Comparison of ENCODE assay signal across 32 mouse cellular contexts in the genomic region with DNA sequence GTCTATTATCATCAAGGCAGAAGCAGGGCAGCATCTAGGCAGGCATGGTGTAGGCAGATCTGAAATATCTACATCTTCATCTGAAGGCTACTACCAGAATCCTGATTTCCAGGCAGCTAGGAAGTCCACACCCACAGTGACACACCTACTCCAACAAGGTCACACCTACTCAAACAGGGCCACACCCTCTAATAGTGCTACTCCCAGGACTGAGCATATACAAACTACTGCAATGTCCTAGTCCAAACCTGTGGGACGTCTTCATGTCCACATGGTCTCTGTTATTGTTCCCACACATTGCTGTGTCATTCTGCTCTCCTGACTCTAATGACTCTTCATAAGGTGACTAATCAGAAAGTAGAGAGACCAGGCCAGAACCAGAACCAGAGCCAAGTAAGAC. TPM values are rescaled to one million over a fixed set of nuclear protein-coding genes. Genes with fewer than 3 reads are reported as not detected.
DNase-seq lines count a peak whose midpoint lies in the region; ATAC-seq and TF ChIP-seq lines count a peak whose summit lies in the region.
"Had no signal": no experiment of that assay in that cellular context is flagged by ENCODE, and none has a peak within 500 bp of the region (broad histone marks: within the 10 kb centered on the region; RNA-seq: fewer than 3 reads in every experiment).

No protein-coding gene starts in this region.

- no peak overlapping the region for H3K4me3 ChIP-seq in heart, adult 2 months
- no peak overlapping the region for H3K4me3 ChIP-seq in heart, embryonic 11.5 days (ENCODE audit: low read depth, low read length)
- H3K4me3 ChIP-seq in lung, postnatal 0 days (ENCODE audit: low read depth, low read length): no peak overlapping the region
- no peak overlapping the region for H3K4me3 ChIP-seq in intestine, postnatal 0 days (ENCODE audit: low read depth, low read length)
- H3K4me3 ChIP-seq: forebrain, embryonic 10.5 days; left cerebral cortex, adult 2 months; liver, embryonic 12.5 days; megakaryocyte, embryonic 14.5 days; midbrain, embryonic 13.5 days had no signal

- H3K4me2 ChIP-seq in heart, embryonic 11.5 days: no peak overlapping the region
- H3K4me2 ChIP-seq in lung, postnatal 0 days (replicated peaks; ENCODE audit: low read depth, low read length): no peak overlapping the region
- no peak overlapping the region for H3K4me2 ChIP-seq in intestine, postnatal 0 days (replicated peaks; ENCODE audit: low read depth)
- H3K4me2 ChIP-seq: liver, embryonic 12.5 days; midbrain, embryonic 13.5 days had no signal

- no peak for ATAC-seq in heart, embryonic 11.5 days (replicated peaks; ENCODE audit: insufficient number of reproducible peaks, low FRiP score, low TSS enrichment)
- peak; percentile 70 for ATAC-seq in lung, postnatal 0 days
- ATAC-seq in intestine, postnatal 0 days: peak; percentile 74
- ATAC-seq: forebrain, postnatal 0 days; hindbrain, postnatal 0 days; liver, embryonic 12.5 days; midbrain, embryonic 13.5 days had no signal

- TF ChIP-seq CTCF in heart, adult 2 months (IDR thresholded peaks at IDR 0.05): no peak
- no peak for TF ChIP-seq CTCF in lung, postnatal 0 days (IDR thresholded peaks at IDR 0.05)
- no peak for TF ChIP-seq CTCF in intestine, postnatal 0 days (IDR thresholded peaks at IDR 0.05; ENCODE audit: low read depth)

- TF ChIP-seq POLR2A in heart, adult 2 months (IDR thresholded peaks at IDR 0.05; ENCODE audit: insufficient read depth, low read depth, low read length): no peak

- peaks cover 3% of the 10 kb centered on the region for H3K4me1 ChIP-seq in heart, adult 2 months (ENCODE audit: control insufficient read depth, insufficient read depth, low read length)
- H3K4me1 ChIP-seq in heart, embryonic 11.5 days (ENCODE audit: control insufficient read depth, insufficient read depth, low read length): no peaks in the 10 kb centered on the region
- no peaks in the 10 kb centered on the region for H3K4me1 ChIP-seq in lung, postnatal 0 days (ENCODE audit: insufficient read depth, low read depth, low read length)
- no peaks in the 10 kb centered on the region for H3K4me1 ChIP-seq in intestine, postnatal 0 days (replicated peaks; ENCODE audit: control insufficient read depth, insufficient read depth, low read length)
- H3K4me1 ChIP-seq: liver, embryonic 12.5 days; megakaryocyte, embryonic 14.5 days; midbrain, embryonic 13.5 days had no signal

- H3K36me3 ChIP-seq in heart, adult 2 months (ENCODE audit: control insufficient read depth, insufficient read depth, low read length): peaks cover 2% of the 10 kb centered on the region; the same call in 1 of the 2 replicates
- no peaks in the 10 kb centered on the region for H3K36me3 ChIP-seq in heart, embryonic 11.5 days (ENCODE audit: control insufficient read depth, insufficient read depth, low read length)
- no peaks in the 10 kb centered on the region for H3K36me3 ChIP-seq in lung, postnatal 0 days (ENCODE audit: insufficient read depth, low read length)
- no peaks in the 10 kb centered on the region for H3K36me3 ChIP-seq in intestine, postnatal 0 days (ENCODE audit: control insufficient read depth, insufficient read depth)
- H3K36me3 ChIP-seq: forebrain, embryonic 10.5 days; liver, embryonic 12.5 days; midbrain, embryonic 13.5 days had no signal

- H3K9me3 ChIP-seq in heart, embryonic 11.5 days (replicated peaks; ENCODE audit: control insufficient read depth, low read length): no peaks in the 10 kb centered on the region
- no peaks in the 10 kb centered on the region for H3K9me3 ChIP-seq in lung, postnatal 0 days (ENCODE audit: low read length)
- no peaks in the 10 kb centered on the region for H3K9me3 ChIP-seq in intestine, postnatal 0 days (ENCODE audit: control insufficient read depth)
- H3K9me3 ChIP-seq: forebrain, embryonic 10.5 days; liver, embryonic 12.5 days; megakaryocyte, embryonic 14.5 days; midbrain, embryonic 13.5 days had no signal

- no peak for TF ChIP-seq EP300 in heart, adult 2 months (IDR thresholded peaks at IDR 0.05; ENCODE audit: insufficient read depth, low read depth, low read length)
- no peak for TF ChIP-seq EP300 in lung, postnatal 0 days (IDR thresholded peaks at IDR 0.05)

- H3K27me3 ChIP-seq in heart, adult 2 months (ENCODE audit: control insufficient read depth, insufficient read depth, low read length): no peaks in the 10 kb centered on the region
- H3K27me3 ChIP-seq in heart, embryonic 11.5 days (ENCODE audit: control insufficient read depth, insufficient read depth, low read length): no peaks in the 10 kb centered on the region
- H3K27me3 ChIP-seq in lung, postnatal 0 days (replicated peaks; ENCODE audit: insufficient read depth, low read length): no peaks in the 10 kb centered on the region
- no peaks in the 10 kb centered on the region for H3K27me3 ChIP-seq in intestine, postnatal 0 days (replicated peaks; ENCODE audit: control insufficient read depth, insufficient read depth, low read length)
- H3K27me3 ChIP-seq: liver, embryonic 12.5 days; megakaryocyte, embryonic 14.5 days; midbrain, embryonic 13.5 days had no signal

- peak overlapping the region; percentile 55 for H3K27ac ChIP-seq in heart, adult 2 months
- H3K27ac ChIP-seq in heart, embryonic 11.5 days (ENCODE audit: low read depth, low read length): no peak overlapping the region
- H3K27ac ChIP-seq in lung, postnatal 0 days (ENCODE audit: low read length): no peak overlapping the region
- H3K27ac ChIP-seq in intestine, postnatal 0 days (ENCODE audit: low read depth, low read length): no peak overlapping the region; the same call in 1 of the 2 replicates
- H3K27ac ChIP-seq: forebrain, embryonic 10.5 days; hindbrain, postnatal 0 days; left cerebral cortex, adult 2 months; liver, embryonic 12.5 days; midbrain, embryonic 13.5 days had no signal

- 58% methylated on average over 1 of the region's 1 CpGs for WGBS in heart, adult 2 months
- 77% methylated on average over 1 of the region's 1 CpGs for WGBS in heart, embryonic 11.5 days (ENCODE audit: insufficient replicate concordance)
- 34% methylated on average over 1 of the region's 1 CpGs for WGBS in lung, postnatal 0 days
- WGBS in intestine, postnatal 0 days: 41% methylated on average over 1 of the region's 1 CpGs

- no peak overlapping the region for H3K9ac ChIP-seq in heart, adult 2 months (ENCODE audit: low read depth, low read length)
- H3K9ac ChIP-seq in heart, embryonic 11.5 days (ENCODE audit: low read depth, low read length): no peak overlapping the region
- H3K9ac ChIP-seq in lung, postnatal 0 days (replicated peaks; ENCODE audit: low read depth): no peak overlapping the region
- no peak overlapping the region for H3K9ac ChIP-seq in intestine, postnatal 0 days (ENCODE audit: low read depth, low read length)
- H3K9ac ChIP-seq: forebrain, postnatal 0 days; liver, embryonic 12.5 days; midbrain, embryonic 13.5 days had no signal

- no peaks in the 10 kb centered on the region for H3K79me2 ChIP-seq in heart, adult 2 months (replicated peaks; ENCODE audit: control insufficient read depth, insufficient read depth, low read length)

- intact Hi-C loops in heart, adult 2 months (cut with DNase I): loop anchor here (5.0 kb wide), 3 partner anchors 43 to 102 kb away; no protein-coding TSS in a partner anchor

- peak in 1 of 2 experiments; percentile 15 for DNase-seq in heart, adult 2 months
- peak; percentile 14 for DNase-seq in lung, postnatal 0 days (ENCODE audit: low spot score)
- DNase-seq in lung, postnatal 4 days: no peak
- no peak for DNase-seq in right cerebral cortex, postnatal 10 days (ENCODE audit: low spot score in 2 of 2)
- no peak for DNase-seq in spleen, adult 18-20 months
- DNase-seq: adrenal gland, postnatal 25 days; cerebellum, adult 9-11 months; forebrain, postnatal 0 days; kidney, adult 18-20 months; layer of hippocampus, adult 9-11 months; left cerebral cortex, postnatal 4 days; lung, adult 2 months; right cerebral cortex, postnatal 14 days; thymus, adult 18-20 months; thymus, postnatal 36 days had no signal

RNA-seq across cellular contexts. Expression of a gene that starts 55.3 kb away (rescaled TPM):
- 10 to 100 TPM; 55.2 to 55.6 TPM for total RNA-seq in heart, adult 2 months (2021)
- polyA plus RNA-seq in heart, adult 2 months (2012; rRNA removed): 13.7 and 21.2 TPM in 2 replicates
- 10.4 and 11.1 TPM in 2 replicates for polyA plus RNA-seq in heart, embryonic 11.5 days (2014; fragmentation: Nextera tagmentation; extraction: Ambion mirVana)
- 16.1 and 23.0 TPM in 2 replicates for polyA plus RNA-seq in lung, postnatal 0 days (2015; fragmentation: Nextera tagmentation; extraction: Ambion mirVana)
- 2.1 and 2.5 TPM in 2 replicates for polyA plus RNA-seq in intestine, postnatal 0 days (2015; fragmentation: Nextera tagmentation; extraction: Ambion mirVana)
- total RNA-seq: common myeloid progenitor, adult 5-6 weeks; monocyte, adult 5-6 weeks; neutrophil, adult 5-6 weeks had no signal

RNA-seq across cellular contexts. Expression of a gene that starts 56.0 kb away (rescaled TPM):
- total RNA-seq in heart, adult 2 months (2021): not detected
- polyA plus RNA-seq in heart, adult 2 months (2012; rRNA removed): 0.16 TPM in 1 of 2 replicates, not detected in the other
- polyA plus RNA-seq in heart, embryonic 11.5 days (2014; fragmentation: Nextera tagmentation; extraction: Ambion mirVana): not detected in 2 replicates
- polyA plus RNA-seq in lung, postnatal 0 days (2015; fragmentation: Nextera tagmentation; extraction: Ambion mirVana): not detected in 2 replicates
- not detected in 2 replicates for polyA plus RNA-seq in intestine, postnatal 0 days (2015; fragmentation: Nextera tagmentation; extraction: Ambion mirVana)
- total RNA-seq: adrenal gland, postnatal 25 days; common myeloid progenitor, adult 5-6 weeks; forebrain, postnatal 0 days; hindbrain, postnatal 0 days; left cerebral cortex, adult 2 months; left cerebral cortex, postnatal 4 days; monocyte, adult 5-6 weeks; neutrophil, adult 5-6 weeks had no signal
- polyA plus RNA-seq: brain, embryonic 14.5 days; embryonic facial prominence, embryonic 11.5 days; forebrain, embryonic 10.5 days; forebrain, postnatal 0 days; gonadal fat pad, adult 2 months; heart, embryonic 14.5 days; hindbrain, embryonic 11.5 days; hindbrain, postnatal 0 days; kidney, embryonic 16.5 days; liver, embryonic 12.5 days; lung, adult 2 months; midbrain, embryonic 13.5 days had no signal
